Mouse (Mus musculus) granulocyte monocyte progenitor cell, adult 5-6 weeks (primary cell): ENCODE results near the gene Apln. TPM values are rescaled to one million over a fixed set of nuclear protein-coding genes. Genes with fewer than 3 reads are reported as not detected.

ENCODE experiments used
- ATAC-seq: replicated peaks from 2 replicates; pipeline ENCODE4 v1.8.0; 2016; ENCODE audit warnings: mild to moderate bottlenecking, moderate TSS enrichment, inconsistent platforms; ENCODE audit not compliant: poor library complexity, severe bottlenecking
- total RNA-seq, 2 experiments: library from RNA; stranded (forward) in 1 of 2; stranded (reverse) in 1 of 2; fragments of 200-712, 200-1000 nt in 1 of 2; fragments of >200 nt in 1 of 2; fragmentation: Nextera tagmentation in 1 of 2; gene quantifications; 2 replicates each; pipeline ENCODE4 v1.2.3; 2014 to 2017

The Apln gene
- total RNA-seq (2014; fragmentation: Nextera tagmentation) (1.4 and 1.7 TPM in 2 replicates), total RNA-seq (2017) (0.62 and 1.6 TPM in 2 replicates)

GRCm38 (mm10) chrX:48034144-48035113 is at the start of gene Apln:
Apln (minus strand) TSS chrX:48034853.
- ATAC-seq, result peak; percentile 55

GRCm38 (mm10) chrX:48082364-48082763 is 47.7 kb upstream of the Apln start:
- no peak for ATAC-seq

GRCm38 (mm10) chrX:48076806-48077425 is 42.3 kb upstream of the Apln start:
- no peak for ATAC-seq

GRCm38 (mm10) chrX:48074691-48075090 is 40.0 kb upstream of the Apln start:
- no peak for ATAC-seq

GRCm38 (mm10) chrX:48072401-48072800 is 37.7 kb upstream of the Apln start:
- ATAC-seq, result no peak

GRCm38 (mm10) chrX:48071961-48072360 is 37.3 kb upstream of the Apln start:
- ATAC-seq, result no peak

GRCm38 (mm10) chrX:48066891-48067290 is 32.2 kb upstream of the Apln start:
- no peak for ATAC-seq

- ATAC-seq, result no peak
These were observed 29.7 kb upstream of the Apln start for GRCm38 (mm10) chrX:48064166-48064853.

GRCm38 (mm10) chrX:48062481-48062880 is 27.8 kb upstream of the Apln start:
- no peak for ATAC-seq

- peak; percentile 92 for ATAC-seq
These were observed 19.7 kb upstream of the Apln start for GRCm38 (mm10) chrX:48054186-48055015.

- ATAC-seq, result peak; percentile 27; the same call in 1 of the 2 replicates
These were observed 19.1 kb upstream of the Apln start for GRCm38 (mm10) chrX:48053743-48054142.

GRCm38 (mm10) chrX:48046315-48046714 is 11.7 kb upstream of the Apln start:
- ATAC-seq, result no peak; the same call in 1 of the 2 replicates

GRCm38 (mm10) chrX:48044261-48044660 is 9.6 kb upstream of the Apln start:
- no peak for ATAC-seq

GRCm38 (mm10) chrX:48042748-48043147 is 8.1 kb upstream of the Apln start:
- no peak for ATAC-seq

GRCm38 (mm10) chrX:48040379-48040778 is 5.7 kb upstream of the Apln start:
- ATAC-seq, result no peak

- ATAC-seq, result peak; percentile 47
These were observed 898 bp downstream of the Apln start for GRCm38 (mm10) chrX:48033766-48034143.

GRCm38 (mm10) chrX:48033024-48033423 is 1.6 kb downstream of the Apln start:
- no peak for ATAC-seq

GRCm38 (mm10) chrX:48031866-48032265 is 2.8 kb downstream of the Apln start:
- no peak for ATAC-seq

GRCm38 (mm10) chrX:48030593-48030992 is 4.1 kb downstream of the Apln start:
- no peak for ATAC-seq

- ATAC-seq, result no peak
These were observed 11.8 kb downstream of the Apln start for GRCm38 (mm10) chrX:48022811-48023210.
